Mouse (Mus musculus) ES-E14 (cell line): ENCODE measurements around the gene Nfkbiz. TPM values are rescaled to one million over a fixed set of nuclear protein-coding genes. Genes with fewer than 3 reads are reported as not detected.
A peak's percentile ranks its signal among the peaks of the same experiment; 100 is the strongest.
"Not testable (repeated sequence)": the region's sequence is repeated elsewhere in the genome, so short reads cannot be mapped to it uniquely, and the experiment has no call there.

Experiments used
- DNase-seq: peaks from one replicate; pipeline ENCODE4 v3.0.0-alpha.2; 2013; ENCODE audit warnings: low read depth, low spot score
- H3K27ac ChIP-seq: 2 replicates; pipeline ENCODE4 v1.5.1; 2012; ENCODE audit warnings: low read depth, mild to moderate bottlenecking, low read length, moderate library complexity, mixed read lengths; ENCODE audit not compliant: poor library complexity, insufficient read depth, severe bottlenecking
- H3K36me3 ChIP-seq: 2 replicates; pipeline ENCODE4 v1.6.1; 2012; ENCODE audit warnings: mild to moderate bottlenecking, low read length, moderate library complexity, mixed read lengths; ENCODE audit not compliant: control insufficient read depth, poor library complexity, insufficient read depth, severe bottlenecking
- H3K4me1 ChIP-seq, 2 experiments: fragments of 150-350 bp in 1 of 2; sonication (generic) in 1 of 2; 2 replicates each; pipeline ENCODE4 v1.6.1; 2012; ENCODE audit warnings: low read length in 2 of 2, mild to moderate bottlenecking in 1 of 2, mixed read lengths in 1 of 2; ENCODE audit not compliant: control insufficient read depth in 2 of 2, insufficient read depth in 2 of 2, poor library complexity in 1 of 2
- H3K4me3 ChIP-seq, 2 experiments: fragments of 150-350 bp in 1 of 2; sonication (generic) in 1 of 2; 2 replicates each; pipeline ENCODE4 v1.5.1; 2012; ENCODE audit warnings: low read length in 2 of 2, low read depth in 1 of 2, mild to moderate bottlenecking in 1 of 2, mixed read lengths in 1 of 2; ENCODE audit not compliant: insufficient read depth in 1 of 2, poor library complexity in 1 of 2, severe bottlenecking in 1 of 2
- H3K9ac ChIP-seq: 2 replicates; pipeline ENCODE4 v1.6.1; 2012; ENCODE audit warnings: low read depth, mild to moderate bottlenecking, low read length, mixed read lengths; ENCODE audit not compliant: poor library complexity, insufficient read depth, severe bottlenecking
- H3K9me3 ChIP-seq: fragments of 150-350 bp; sonication (generic); 2 replicates; pipeline ENCODE4 v1.6.1; 2012; ENCODE audit warnings: low read depth, mild to moderate bottlenecking, low read length; ENCODE audit not compliant: control insufficient read depth, insufficient read depth
- CHD2 ChIP-seq: IDR thresholded peaks from 2 replicates; pipeline ENCODE4 v1.6.1; 2014; ENCODE audit warnings: mild to moderate bottlenecking, low read depth, low read length, inconsistent platforms
- HCFC1 ChIP-seq: IDR thresholded peaks from 2 replicates; pipeline ENCODE4 v1.6.1; 2012; ENCODE audit warnings: low read length, inconsistent platforms, borderline replicate concordance; ENCODE audit not compliant: insufficient read depth
- MAFK ChIP-seq: IDR thresholded peaks from 2 replicates; pipeline ENCODE4 v1.6.1; 2014; ENCODE audit warnings: mild to moderate bottlenecking, low read depth, low read length, inconsistent platforms; ENCODE audit not compliant: insufficient read depth
- ZC3H11A ChIP-seq: IDR thresholded peaks from 2 replicates; pipeline ENCODE4 v1.6.1; 2012; ENCODE audit warnings: low read depth, mild to moderate bottlenecking, inconsistent platforms, low read length, borderline replicate concordance
- ZNF384 ChIP-seq: IDR thresholded peaks from 2 replicates; pipeline ENCODE4 v1.6.1; 2012; ENCODE audit warnings: low read depth, low read length, inconsistent platforms
- in situ Hi-C, 2 experiments: fragments of 600-800 bp; cut with MboI; formaldehyde crosslinking; loops; one replicate each; pipeline ENCODE4 v1.15.1; 2025; ENCODE audit warnings: low sequenced_read_pairs in 2 of 2, inconsistent platforms in 1 of 2; ENCODE audit not compliant: unreplicated experiment in 2 of 2
- total RNA-seq: library from RNA; depleted of rRNA; stranded (reverse); fragments of 300-350 nt; gene quantifications from 2 replicates; pipeline ENCODE4 v1.2.3, GENCODE M21; 2012

Nfkbiz gene
- total RNA-seq, 1 experiment = 3.2 TPM

GRCm38 (mm10) chr16:55843919-55844318 is 5.2 kb upstream of the Nfkbiz start:
- in situ Hi-C loops = no loop called here
- Histone ChIP-seq H3K4me3 (no peak overlapping the region), H3K36me3 (no peaks in the 10 kb centered on the region), H3K9ac (no peak overlapping the region), H3K9me3 (no peaks in the 10 kb centered on the region), H3K4me1 (peaks cover 0 to 4% of the 10 kb centered on the region in 2 experiments; a peak in 1 of 4 replicates), H3K27ac (no peak overlapping the region)
- TF ChIP-seq ZNF384 = no peak
- no peak for TF ChIP-seq CHD2
- no peak for TF ChIP-seq HCFC1
- no peak for DNase-seq

DNA sequence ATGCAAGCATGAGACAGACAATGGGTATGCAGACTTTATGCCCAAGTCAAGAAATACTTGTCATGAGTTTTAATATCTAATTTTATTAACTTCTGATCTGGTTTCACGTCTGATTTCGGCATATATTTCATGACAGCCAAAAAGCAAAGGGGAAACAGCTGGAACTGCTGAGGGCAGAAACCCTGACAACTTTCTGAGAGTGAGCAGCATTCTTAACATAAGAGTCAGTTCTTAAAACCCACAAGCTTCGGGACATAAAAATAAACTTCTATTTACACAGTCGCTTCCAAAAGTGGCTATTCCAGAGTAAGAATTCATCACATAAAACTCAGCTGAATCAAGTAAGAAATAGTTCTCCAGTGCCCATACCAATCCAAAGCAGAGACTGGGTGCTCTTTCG is 4.4 kb upstream of the Nfkbiz start:
- no peak overlapping the region for H3K9ac ChIP-seq
- no peaks in the 10 kb centered on the region for H3K9me3 ChIP-seq
- no peak overlapping the region for H3K4me3 ChIP-seq
- H3K27ac ChIP-seq = no peak overlapping the region
- H3K36me3 ChIP-seq = no peaks in the 10 kb centered on the region
- TF ChIP-seq MAFK (no peak), ZC3H11A (no peak), ZNF384 (no peak), HCFC1 (no peak), CHD2 (no peak)
- no peak for DNase-seq
- in situ Hi-C loops = no loop called here
- peaks cover 0 to 2% of the 10 kb centered on the region in 2 experiments; a peak in 1 of 4 replicates for H3K4me1 ChIP-seq

- H3K9ac ChIP-seq = no peak overlapping the region
- no peaks in the 10 kb centered on the region for H3K9me3 ChIP-seq
- in situ Hi-C loops = no loop called here
- no peaks in the 10 kb centered on the region for H3K36me3 ChIP-seq
- DNase-seq = no peak
- H3K4me3 ChIP-seq = no peak overlapping the region
- no peak overlapping the region for H3K27ac ChIP-seq
- TF ChIP-seq CHD2 (no peak), ZNF384 (no peak), HCFC1 (no peak), MAFK (no peak), ZC3H11A (no peak)
- H3K4me1 ChIP-seq = peaks cover 0 to 2% of the 10 kb centered on the region in 2 experiments; a peak in 1 of 4 replicates
These were observed 2.8 kb upstream of the Nfkbiz start for GRCm38 (mm10) chr16:55841506-55841905.

- H3K27ac ChIP-seq = no peak overlapping the region
- no peak for TF ChIP-seq MAFK
- TF ChIP-seq HCFC1 = no peak
- no peak for TF ChIP-seq ZNF384
- no peak for TF ChIP-seq ZC3H11A
- TF ChIP-seq CHD2 = no peak
- peak overlapping the region in 1 of 2 experiments; percentile 62; a peak in 1 of 4 replicates for H3K4me3 ChIP-seq
- H3K9ac ChIP-seq = no peak overlapping the region
- H3K9me3 ChIP-seq = no peaks in the 10 kb centered on the region
- in situ Hi-C loops = no loop called here
- H3K36me3 ChIP-seq = no peaks in the 10 kb centered on the region
- peaks cover 0 to 2% of the 10 kb centered on the region in 2 experiments; a peak in 1 of 4 replicates for H3K4me1 ChIP-seq
- DNase-seq = no peak
These were observed 580 bp downstream of the Nfkbiz start for GRCm38 (mm10) chr16:55838129-55838509.

GRCm38 (mm10) chr16:55837653-55838052 is 1.0 kb downstream of the Nfkbiz start:
- DNase-seq, in situ Hi-C loops, H3K9me3 ChIP-seq, H3K9ac ChIP-seq, H3K36me3 ChIP-seq, H3K27ac ChIP-seq, H3K4me1 ChIP-seq, H3K4me3 ChIP-seq: not testable (repeated sequence)
